Mouse (Mus musculus) thymus, adult 2 months (tissue): Measurements from ENCODE around the gene Tas2r123.

Experiments
- CTCF ChIP-seq: fragments of 200-500 bp; IDR thresholded peaks from 2 replicates; pipeline ENCODE4 v1.5.1; 2012; ENCODE audit warnings: mild to moderate bottlenecking, control low read depth, low read length, moderate library complexity, borderline replicate concordance; ENCODE audit not compliant: control insufficient read depth, poor library complexity, insufficient read depth; ENCODE audit errors: extremely low read depth
- POLR2A ChIP-seq: fragments of 200-500 bp; IDR thresholded peaks from 2 replicates; pipeline ENCODE4 v1.6.1; 2012; ENCODE audit warnings: mild to moderate bottlenecking, low read length, control low read depth, moderate library complexity; ENCODE audit not compliant: control insufficient read depth, poor library complexity, insufficient read depth; ENCODE audit errors: extremely low read depth

- TF ChIP-seq CTCF = no peak
- TF ChIP-seq POLR2A = no peak
Measured at GRCm38 (mm10) chr6:132892711-132893110, 45.8 kb downstream of the Tas2r123 start, which contains the start of gene Tas2r113.
